ENCODE assay signal across 22 mouse cellular contexts in the genomic region with DNA sequence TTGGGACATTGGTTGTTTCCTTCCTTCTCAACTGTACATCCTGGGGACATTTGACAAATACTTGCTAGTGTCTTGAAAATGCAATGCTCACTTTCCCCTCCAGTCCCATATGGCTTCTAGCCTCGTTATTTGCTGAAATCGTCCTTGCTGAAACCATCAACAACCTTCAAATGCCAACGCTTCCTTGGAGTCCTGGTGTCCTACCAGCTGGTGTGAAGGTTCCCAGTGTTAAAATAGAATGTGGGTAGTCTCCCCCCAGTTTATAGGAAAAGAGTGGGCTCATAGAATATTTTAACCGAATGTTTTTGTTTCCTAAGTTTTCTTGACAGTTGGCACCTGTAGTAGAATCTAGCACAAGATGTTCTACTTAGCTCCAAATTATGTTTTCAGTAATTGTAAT. TPM values are rescaled to one million over a fixed set of nuclear protein-coding genes. Genes with fewer than 3 reads are reported as not detected.
DNase-seq lines count a peak whose midpoint lies in the region; ATAC-seq and TF ChIP-seq lines count a peak whose summit lies in the region.
"Had no signal": no experiment of that assay in that cellular context is flagged by ENCODE, and none has a peak within 500 bp of the region (broad histone marks: within the 10 kb centered on the region; RNA-seq: fewer than 3 reads in every experiment).

No protein-coding gene starts in this region.

- no peak for ATAC-seq in CD4-positive, CD25-positive, alpha-beta regulatory T cell, adult 4 months
- ATAC-seq: hindbrain, postnatal 0 days had no signal

- H3K4me3 ChIP-seq in olfactory bulb, adult 2 months (ENCODE audit: insufficient read depth, low read depth, low read length), result no peak overlapping the region
- H3K4me3 ChIP-seq: embryonic facial prominence, embryonic 12.5 days; heart, adult 2 months; heart, embryonic 15.5 days; hindbrain, embryonic 13.5 days had no signal

- peak overlapping the region; percentile 40; the same call in 1 of the 2 replicates for H3K27ac ChIP-seq in olfactory bulb, adult 2 months (ENCODE audit: insufficient read depth, low read depth, low read length)
- H3K27ac ChIP-seq: embryonic facial prominence, embryonic 12.5 days; heart, adult 2 months; heart, embryonic 15.5 days; hindbrain, embryonic 13.5 days; hindbrain, postnatal 0 days had no signal

- TF ChIP-seq POLR2A in olfactory bulb, adult 2 months (IDR thresholded peaks at IDR 0.05; ENCODE audit: insufficient read depth, low read depth, low read length), result no peak

- peaks cover 4% of the 10 kb centered on the region for H3K4me1 ChIP-seq in olfactory bulb, adult 2 months (ENCODE audit: control insufficient read depth, insufficient read depth, low read length)
- H3K4me1 ChIP-seq: embryonic facial prominence, embryonic 12.5 days had no signal

- intact Hi-C loops in left cerebral cortex, postnatal 25 days (cut with DNase I), result no loop called here

- DNase-seq in layer of hippocampus, adult 11-12 months (ENCODE audit: low spot score), result peak; percentile 25
- DNase-seq in layer of hippocampus, postnatal 25 days (ENCODE audit: extremely low spot score in 1 of 2, low spot score in 1 of 2), result no peak
- DNase-seq in left cerebral cortex, postnatal 25 days (ENCODE audit: low spot score in 2 of 2), result peak; percentile 10 to 50
- DNase-seq in left cerebral cortex, adult 11 months (ENCODE audit: low spot score), result no peak
- DNase-seq: adrenal gland, adult 8-10 months; adrenal gland, postnatal 36 days; cerebellum, adult 11-12 months; cerebellum, adult 9-10 months; cerebellum, postnatal 25 days; gastrocnemius, postnatal 14 days; heart, adult 2 months; heart, postnatal 14 days had no signal

- no peak for TF ChIP-seq CTCF in olfactory bulb, adult 2 months (IDR thresholded peaks at IDR 0.05; ENCODE audit: insufficient read depth, low read depth, low read length)

- WGBS in olfactory bulb, adult 2 months, result 44% methylated on average over 4 of the region's 4 CpGs

RNA-seq across cellular contexts. Expression of a gene that starts 7.2 kb away (rescaled TPM):
- total RNA-seq in layer of hippocampus, postnatal 25 days (2021), result 10 to 100 TPM; 15.3 to 15.8 TPM
- total RNA-seq in left cerebral cortex, postnatal 25 days (2021), result 1 to 10 TPM; 8.4 to 9.7 TPM
- not detected in 2 replicates for polyA plus RNA-seq in olfactory bulb, adult 2 months (2012; ENCODE audit: insufficient read depth, insufficient read length, low replicate concordance, missing spikeins)
- polyA plus RNA-seq in CD4-positive, CD25-positive, alpha-beta regulatory T cell, adult 4 months (2017; shearing (Covaris generic)), result not detected
- total RNA-seq: gastrocnemius, adult 18-20 months; gastrocnemius, postnatal 14 days; heart, adult 2 months; hematopoietic stem cell, adult 5-6 weeks had no signal
- polyA plus RNA-seq: G1E; gonadal fat pad, adult 2 months had no signal

Comparison
In these comparisons a context has a peak if more than half of its experiments do, and no peak if none do; other contexts are left out.
1. DNase-seq: peak in layer of hippocampus, adult 11-12 months (single experiment) and left cerebral cortex, postnatal 25 days (2 of 2); none in layer of hippocampus, postnatal 25 days (0 of 2) and left cerebral cortex, adult 11 months (single experiment).